Mouse (Mus musculus): ENCODE results near the gene Rpl10. TPM values are rescaled to one million over a fixed set of nuclear protein-coding genes. Genes with fewer than 3 reads are reported as not detected.

Gene Rpl10
- total RNA-seq (2021), result 100 to 1,000 TPM; 163 to 167 TPM
- long read RNA-seq, experiment 1, partial matches to known transcripts, result 4 of 7 reads
- long read RNA-seq, experiment 1, other reads (novel, unspliced or antisense), result 1 of 7 reads
- long read RNA-seq, experiment 2, partial matches to known transcripts, result 1 of 7 reads
- long read RNA-seq, experiment 2, other reads (novel, unspliced or antisense), result 1 of 7 reads

DNA sequence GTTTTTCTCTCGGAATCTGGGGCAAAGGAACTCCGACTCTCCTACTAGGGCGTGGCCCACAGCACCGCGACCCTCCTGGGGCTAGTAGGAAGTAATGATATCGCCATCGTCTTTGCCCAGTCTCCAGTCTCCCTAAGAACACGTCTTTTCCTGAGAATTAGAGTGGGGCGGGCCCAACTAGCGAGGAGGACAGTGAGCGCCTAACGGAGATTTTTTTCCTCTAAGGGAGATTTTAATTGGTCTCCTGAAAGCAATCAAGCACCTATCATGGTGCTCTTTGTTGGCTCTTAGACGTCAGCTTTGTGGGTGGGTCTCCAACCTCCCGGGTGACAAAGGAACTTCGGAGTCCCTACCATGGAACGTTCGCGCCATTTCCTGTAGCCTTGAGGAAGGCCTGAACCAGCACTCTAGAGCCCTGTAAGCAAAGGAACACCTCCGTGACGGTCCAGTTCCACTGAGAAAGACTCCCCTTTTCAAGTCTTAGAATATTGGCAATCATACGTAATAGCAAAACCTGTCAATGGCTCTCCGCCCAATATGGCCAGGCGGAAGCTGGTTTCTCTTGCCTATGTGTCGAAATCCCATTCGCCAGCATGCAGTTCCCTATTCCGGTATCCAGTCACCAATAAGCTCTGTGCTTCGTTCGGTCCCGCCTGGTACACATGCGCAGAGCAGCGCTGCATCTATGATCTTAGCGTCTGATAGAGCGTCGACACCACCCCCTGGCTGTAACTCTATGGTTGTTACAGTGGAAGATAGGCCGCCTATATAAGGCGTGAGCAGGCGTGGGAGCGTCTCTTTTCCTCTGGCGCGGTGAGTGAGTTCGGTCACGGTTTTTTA lies at the start of gene Rpl10:
TSS of gene Rpl10 (plus strand) at position 751 of the 840 bp plus-strand sequence.
- DNase-seq, result peak; percentile 77

DNA sequence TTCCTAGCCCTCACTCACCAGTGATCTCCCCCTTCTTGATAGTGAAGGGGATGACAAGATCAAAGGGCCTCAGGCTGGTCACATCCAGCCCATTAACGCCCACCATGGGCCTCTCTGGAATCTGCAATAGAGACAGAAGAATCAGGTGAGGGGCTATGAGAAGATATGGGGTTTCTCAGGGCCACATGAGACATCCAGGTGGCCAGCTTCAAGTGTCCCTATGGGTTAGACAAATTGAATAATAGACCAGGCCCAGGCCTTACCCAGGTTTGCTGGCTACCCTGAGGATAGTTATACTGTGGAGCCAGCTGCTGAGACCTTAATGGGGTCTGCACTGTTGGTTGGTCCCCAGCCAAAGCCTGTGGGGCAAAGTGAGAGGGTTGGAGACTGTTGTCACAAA lies 40.6 kb upstream of the Rpl10 start:
- no peak for DNase-seq

DNA sequence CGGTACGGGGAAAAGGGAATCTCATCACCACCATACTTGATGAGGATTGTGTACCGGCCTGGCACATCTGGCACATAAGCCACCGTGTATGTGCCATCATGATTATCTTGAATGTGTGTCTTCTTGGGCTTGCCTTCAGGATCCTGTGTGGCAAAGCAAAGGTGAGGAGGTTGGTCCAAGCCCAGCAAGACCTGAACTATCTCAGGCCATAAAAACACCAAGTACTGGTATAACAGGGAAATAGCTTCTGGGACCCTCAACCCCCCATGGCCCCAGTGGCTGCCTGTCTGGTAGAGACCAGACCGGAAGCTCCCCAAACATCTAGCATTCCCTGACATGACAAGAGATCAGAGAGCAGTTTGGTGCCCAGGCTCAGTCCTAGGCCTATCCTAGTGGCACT lies 37.4 kb upstream of the Rpl10 start:
- DNase-seq, result no peak

DNA sequence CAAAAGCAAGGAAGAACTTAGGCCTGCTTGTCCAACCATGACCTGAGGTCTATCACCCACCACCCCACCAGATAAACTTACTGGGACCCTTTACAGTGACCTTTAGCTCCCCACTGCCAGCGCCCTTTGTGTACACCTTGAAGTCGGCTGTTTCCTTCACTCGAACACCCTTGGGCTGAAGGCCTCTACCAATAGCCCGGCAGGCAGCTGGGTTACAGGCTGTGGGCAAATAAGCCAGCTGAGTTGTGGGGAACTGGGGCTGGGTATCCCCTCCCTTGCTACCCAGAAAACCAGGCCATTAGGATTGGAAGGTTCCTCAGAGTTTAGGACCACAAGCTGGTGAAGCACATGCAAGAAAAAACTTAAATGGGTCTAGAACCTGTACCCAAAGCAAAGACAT lies 30.3 kb upstream of the Rpl10 start:
- DNase-seq, result no peak

DNA sequence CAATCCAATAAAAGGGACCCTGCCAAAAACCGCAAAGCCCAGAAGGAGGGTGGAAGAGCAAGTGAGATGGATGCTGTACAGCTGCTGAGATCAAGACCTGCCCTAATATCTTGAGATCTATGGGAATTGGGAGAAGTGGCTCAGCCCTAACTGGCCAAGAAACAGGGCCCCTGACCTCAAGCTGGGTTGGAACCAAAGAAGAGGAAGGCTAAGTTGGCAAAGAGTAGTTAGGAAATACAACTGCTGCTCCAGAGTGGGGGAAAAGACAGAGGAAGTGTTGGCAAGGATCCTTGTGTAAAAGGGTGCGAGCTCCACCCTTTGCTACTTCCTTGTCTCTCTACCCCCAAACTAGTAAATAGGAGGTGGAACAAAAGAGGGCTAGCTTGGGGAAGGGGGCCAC lies 27.2 kb upstream of the Rpl10 start:
- DNase-seq, result no peak

DNA sequence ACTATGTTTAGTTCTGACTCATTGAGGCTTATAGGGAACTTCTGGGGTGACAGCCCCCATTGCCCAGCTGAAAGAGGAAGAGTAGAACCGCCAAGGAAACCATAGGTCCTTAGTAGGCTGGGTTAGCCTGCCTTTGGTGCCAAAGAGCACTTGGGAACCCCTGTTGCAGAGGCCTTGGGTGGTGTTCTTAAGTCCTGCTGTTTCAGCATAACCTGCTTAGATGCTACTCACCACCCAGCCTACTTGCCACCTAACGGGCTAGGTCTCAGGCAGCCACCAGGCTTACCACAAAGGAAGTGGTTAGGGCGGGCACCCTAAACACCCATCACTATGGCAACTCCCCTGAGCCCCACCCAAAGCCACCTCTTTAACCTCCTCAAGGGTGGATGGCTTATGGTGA lies 26.8 kb upstream of the Rpl10 start:
- DNase-seq, result no peak

DNA sequence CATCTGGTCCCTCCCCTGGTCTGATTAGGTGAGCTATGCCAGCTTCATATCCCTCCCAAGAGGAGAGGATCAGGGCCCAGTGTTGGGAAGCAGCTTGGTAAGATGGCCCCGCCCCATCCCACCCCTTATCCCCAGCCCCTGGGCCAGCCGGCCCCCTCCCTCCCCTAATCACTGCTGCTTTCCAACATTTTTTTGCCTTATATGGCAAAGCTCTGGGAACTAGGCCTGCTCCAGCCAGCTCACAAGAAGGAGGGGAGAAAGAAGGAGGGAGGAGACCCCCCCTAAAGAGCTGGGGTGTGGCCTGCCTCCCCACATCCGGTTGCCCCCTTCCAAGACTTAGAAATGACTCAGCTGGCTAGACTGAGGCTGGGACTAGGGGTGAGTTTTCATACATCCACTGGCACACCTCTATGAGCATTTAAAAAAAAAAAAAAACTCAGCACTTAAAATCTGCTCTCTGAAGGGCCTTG lies 26.0 kb upstream of the Rpl10 start:
- DNase-seq, result peak; percentile 21

DNA sequence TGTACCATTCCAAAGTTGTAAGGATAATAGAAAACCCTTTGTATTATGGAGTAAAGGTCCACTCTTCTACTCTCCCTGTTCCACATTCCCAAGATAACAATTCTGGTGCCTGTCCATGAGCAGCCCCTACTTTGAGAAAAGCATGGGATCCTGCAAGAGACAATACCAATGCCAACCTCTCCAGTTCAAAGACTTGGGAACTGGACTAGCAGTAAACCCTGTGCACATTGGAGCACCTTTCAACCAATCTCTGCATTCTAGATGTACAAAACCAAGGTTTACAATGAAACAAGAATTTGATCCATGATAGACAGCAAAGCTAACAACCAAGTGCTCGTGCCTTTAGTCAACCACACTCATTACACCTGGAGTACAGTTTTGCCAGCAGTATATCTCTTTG lies 25.5 kb upstream of the Rpl10 start:
- DNase-seq, result no peak

DNA sequence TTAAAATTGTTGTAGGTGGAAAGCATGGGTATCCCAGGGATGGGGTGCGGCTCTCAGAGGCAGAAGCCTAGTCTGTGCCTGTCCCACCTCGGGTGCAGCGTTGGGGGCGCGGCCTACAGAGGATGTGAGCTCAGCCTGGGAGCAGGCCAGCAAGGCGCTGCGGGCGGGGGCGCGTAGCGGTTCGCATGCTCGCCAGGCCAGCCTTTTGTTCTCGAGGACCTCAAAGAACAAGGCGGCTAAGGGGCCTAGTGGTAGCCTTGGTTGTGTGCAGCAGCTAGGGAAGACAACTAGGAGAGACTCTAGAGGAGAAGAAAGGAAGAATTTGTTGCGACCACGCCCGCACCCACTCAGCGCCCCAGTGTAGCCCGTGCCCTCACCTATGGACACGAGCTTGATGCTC lies 24.9 kb upstream of the Rpl10 start:
- DNase-seq, result peak; percentile 79

DNA sequence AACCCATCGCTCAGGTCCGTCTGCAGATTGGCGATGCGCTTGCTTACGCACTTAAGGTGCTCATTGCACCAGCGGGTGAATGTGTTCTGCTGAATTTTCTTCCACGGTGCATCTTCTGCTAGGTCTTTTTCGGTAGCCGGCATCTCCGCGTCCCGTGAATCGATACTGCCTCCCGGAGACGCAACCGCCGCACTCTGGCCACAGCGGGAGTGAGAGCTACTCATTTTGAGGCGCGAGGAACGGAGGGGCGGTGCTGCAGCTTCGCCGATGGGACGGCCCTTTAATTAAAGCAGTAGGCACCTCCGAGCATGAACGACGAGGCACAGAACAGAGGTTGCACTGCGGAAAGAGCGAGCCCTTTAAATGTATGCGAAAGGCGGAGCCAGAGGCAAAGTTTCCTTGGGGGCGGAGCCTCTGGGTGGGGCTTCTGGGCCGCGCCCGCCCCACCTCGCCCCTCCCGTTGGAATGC lies 24.4 kb upstream of the Rpl10 start:
- peak; percentile 68 for DNase-seq

DNA sequence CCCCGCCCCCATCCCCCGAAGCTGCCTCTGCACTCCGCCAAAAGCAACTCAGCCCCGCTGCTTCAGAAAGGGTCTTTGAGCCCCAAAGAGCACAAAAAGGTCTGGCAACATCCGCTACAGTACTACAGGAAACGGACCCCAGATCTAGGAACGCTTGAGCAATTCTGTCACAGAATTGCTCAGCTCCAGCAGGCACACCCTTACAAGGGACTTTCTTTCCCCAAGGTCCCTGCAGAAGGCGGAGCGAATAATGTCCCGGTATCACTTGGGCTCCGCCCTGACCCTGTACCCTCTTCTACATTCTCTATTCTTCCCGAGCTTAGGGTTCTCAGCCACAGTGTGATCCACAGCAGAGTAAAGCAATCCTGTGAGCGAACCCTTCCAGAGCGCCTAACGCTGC lies 23.9 kb upstream of the Rpl10 start:
- no peak for DNase-seq

DNA sequence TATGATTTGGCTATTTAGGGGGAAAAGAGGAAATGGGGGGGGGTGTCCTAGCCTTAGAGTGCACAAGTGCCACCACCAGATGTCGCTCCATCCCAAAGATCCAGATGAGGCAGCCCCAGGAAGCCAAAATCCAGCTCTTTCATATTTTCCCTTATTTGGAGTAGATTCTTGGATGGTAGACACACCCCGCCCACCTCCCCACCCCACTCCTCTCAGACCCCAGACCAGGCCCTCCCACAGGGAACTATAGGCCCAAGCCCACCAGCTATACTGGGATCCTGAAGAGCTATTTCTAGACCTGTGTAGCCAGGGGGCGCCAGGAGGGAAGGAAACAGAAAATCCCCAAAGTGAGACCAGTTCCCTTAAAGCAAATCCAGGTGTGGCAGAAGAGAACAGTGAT lies 22.0 kb upstream of the Rpl10 start:
- DNase-seq, result peak; percentile 69

DNA sequence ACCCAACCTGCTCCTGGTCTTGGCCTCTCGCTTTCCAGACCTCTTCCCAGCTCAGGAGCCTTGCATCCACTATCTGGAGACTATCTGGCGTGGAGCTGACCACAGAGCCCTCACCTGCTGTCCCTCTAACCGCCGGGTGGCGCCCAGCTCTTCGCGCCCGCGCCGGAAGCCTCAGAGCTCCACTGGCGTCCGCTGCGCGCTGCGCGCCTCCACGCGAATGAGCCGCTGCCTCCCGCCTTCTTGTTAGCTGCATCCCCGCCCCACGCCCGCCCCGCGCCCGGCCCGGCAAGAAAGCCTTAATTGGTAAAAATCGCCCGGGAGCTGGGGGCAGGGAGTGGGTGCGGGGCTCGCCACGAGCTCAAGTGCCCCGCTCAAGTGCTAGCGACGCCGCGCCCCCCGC lies 21.0 kb upstream of the Rpl10 start, which contains the start of gene Flna:
TSS of gene Flna (minus strand) at position 206 of the 400 bp plus-strand sequence.
- peak; percentile 62 for DNase-seq

DNA sequence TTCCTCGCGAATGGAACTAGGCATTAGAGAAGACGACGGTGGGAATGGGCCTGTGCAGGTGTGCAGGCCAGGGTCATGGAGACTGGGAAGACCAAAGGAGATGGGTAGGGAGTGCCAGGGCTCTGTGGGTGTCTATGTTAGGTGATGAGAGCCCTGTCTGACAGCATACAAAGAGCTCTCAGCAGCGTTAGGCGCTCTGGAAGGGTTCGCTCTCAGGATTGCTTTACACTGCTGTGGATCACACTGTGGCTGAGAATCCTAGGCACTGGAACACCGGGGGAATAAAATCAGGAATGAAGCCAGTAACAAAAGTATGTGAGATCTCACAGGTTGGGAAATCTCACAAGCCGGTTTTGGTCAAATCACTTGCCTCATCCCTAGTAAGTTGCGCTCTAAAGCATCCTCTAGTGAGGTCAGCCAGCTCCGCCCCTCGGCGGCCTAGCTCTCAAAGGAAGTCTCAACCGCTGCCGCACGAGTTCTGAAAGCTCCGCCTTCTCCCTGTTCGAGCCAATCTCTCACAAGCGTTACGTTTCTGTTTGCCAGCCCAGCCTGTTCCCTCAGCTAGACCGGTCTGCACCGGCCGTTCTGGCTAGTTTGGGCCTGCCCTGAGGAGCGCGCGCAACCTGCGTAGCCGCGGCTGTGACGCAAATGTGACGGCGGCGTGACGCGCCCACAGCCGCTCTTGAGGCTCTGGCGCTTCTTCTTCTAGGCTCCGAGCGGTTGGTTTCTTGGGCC lies 16.3 kb upstream of the Rpl10 start, which contains the start of gene Emd:
TSS of gene Emd (plus strand) at position 535 of the 735 bp plus-strand sequence.
- peak; percentile 72 for DNase-seq

DNA sequence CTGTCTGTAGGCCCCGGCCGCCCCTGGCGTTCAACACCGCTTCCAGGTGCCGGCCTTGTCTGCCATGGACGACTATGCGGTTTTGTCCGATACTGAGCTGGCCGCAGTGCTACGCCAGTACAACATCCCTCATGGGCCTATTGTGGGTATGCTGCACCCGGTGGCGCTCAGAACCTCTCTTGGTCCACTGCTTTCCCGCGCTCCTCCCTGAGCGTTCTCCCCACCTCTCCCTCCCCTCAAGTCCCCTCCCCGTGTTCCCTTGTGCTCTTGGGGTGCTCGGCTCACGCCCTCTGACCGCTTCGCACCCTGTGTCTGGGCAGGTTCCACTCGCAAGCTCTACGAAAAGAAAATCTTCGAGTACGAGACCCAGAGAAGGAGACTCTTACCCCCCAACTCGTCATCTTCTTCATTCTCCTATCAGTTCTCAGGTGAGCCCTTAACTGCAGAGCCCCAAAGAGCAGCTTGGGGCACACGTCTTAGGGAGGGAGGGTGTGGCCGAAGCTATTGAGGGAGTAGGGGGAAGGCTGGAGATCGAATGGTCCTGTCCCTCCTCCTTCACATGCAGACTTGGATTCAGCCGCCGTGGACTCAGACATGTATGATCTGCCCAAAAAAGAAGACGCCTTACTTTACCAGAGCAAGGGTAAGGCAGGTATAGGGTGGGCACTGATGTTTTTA lies 15.6 kb upstream of the Rpl10 start:
- no peak for DNase-seq

DNA sequence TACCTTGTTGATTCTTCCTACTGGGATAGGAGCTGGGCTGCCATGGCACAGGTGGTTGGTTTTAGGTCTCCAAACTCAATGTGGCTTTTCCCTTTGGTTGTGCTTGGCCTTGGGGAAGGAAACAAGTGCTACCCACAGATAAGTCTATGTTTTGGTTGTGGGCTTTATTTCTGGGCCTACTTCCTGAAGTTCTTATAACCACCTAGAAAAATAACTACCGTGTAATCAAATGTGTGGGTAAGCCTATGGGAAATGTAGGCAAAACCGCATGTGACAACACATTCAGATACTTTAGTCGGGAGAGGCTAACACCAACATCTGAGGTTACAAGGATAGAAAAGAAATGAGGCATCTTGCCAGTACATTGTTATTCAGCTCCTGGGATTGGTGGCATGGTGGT lies 12.9 kb upstream of the Rpl10 start:
- DNase-seq, result no peak

DNA sequence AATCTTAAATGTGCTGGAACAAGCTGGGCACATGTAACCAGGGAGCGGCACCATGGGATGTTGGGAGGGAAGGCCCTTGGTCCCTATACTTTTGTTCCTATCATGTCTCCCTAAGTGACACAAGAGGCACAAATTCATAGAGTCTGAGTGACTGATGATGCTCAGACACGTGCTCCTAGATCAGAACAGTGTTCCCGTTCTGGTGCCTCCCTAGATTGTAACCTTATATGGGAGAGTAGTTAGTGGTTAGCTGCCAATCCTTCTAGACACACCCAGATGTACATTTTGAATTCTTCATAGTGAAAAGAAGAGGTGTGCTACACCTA lies 913 bp upstream of the Rpl10 start:
- DNase-seq, result no peak

DNA sequence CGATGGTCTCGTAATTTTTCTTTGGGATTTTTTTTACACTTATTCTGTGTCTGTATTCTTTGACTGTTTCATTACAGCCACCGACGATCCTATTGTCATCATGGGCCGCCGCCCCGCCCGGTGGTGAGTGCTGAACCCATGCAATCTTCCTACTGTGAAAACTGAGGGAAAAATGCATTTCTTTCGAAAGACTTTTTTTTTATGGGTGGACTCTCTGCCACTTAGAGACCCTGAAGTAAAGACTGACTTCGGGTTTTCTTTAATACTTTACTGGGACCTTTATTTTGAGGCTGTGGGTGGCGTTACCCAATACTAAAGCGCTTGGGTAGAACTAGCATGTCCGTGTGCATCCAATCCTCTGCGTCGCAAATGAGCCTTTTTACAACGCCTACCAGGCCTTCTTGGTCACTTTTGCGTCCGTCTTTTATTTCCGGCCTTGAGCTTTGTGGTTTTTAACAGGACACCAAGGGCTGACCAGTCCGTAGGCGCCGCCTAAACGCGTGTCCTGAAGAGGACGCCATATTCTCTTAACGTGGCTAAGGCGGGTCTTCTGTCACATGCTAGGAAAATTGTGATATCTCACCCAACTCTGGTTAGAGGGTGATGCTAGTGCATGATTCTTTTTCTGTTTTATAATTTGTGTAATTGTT lies 415 bp downstream of the Rpl10 start:
- DNase-seq, result peak; percentile 16

DNA sequence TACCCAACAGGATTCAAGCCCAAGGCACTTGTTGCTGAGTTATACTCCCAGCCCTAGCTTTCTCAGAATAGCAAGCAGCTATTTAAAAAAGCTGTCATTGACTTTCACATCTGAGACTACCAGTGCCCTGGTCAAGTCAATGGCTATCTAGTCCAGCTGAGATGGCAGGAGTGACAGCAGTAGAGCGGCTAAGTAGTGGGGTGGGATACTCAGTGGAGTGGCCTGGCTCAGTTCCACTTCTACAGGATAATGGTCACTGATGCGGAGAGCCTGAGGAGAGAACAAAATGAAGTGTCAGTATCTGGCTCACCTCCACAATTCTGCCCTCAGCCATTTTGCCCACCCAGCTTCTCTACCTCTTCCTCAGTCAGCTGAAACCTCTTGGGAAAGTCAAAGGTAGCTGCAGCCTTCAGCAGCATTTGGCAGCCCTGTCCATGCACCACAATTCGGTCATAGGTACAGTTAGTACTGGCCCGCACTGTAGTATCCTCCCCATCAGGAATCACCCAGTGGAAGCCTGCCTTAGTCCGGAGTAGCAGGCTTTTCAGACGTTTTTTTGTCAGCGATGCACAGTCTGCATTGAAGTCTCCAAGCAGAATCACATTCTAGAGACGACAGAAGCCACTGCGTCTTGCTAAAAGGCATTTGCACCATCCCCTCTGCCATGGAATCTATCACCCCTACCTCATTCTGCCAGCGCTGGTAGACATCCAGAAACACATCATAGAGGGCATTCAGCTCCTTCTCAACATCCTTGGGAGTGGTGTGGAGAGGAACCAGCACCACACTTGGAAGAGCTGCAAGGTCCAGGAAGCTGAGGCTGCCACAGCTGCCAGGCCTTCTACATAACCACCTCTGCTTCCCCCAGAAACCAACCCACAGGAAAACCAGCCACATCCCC lies 3.1 kb downstream of the Rpl10 start:
- DNase-seq, result no peak

DNA sequence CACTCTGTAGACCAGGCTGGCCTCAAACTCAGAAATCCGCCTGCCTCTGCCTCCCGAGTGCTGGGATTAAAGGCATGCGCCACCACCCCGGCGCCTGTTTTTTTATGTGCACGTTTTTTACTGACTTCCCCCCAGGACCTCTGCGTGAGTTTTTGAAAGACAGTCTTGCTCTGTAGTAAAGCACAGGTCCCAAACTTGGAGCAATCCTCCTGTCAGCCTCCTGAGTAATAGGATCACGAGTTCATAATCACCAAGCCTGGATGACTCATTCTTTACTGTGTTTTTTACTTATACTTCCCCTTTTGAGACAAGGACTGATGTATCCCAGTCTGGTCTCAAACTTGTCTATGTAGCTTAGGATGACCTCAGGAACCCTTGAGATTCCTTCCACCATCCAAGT lies 7.3 kb downstream of the Rpl10 start:
- DNase-seq, result no peak

All from gastrocnemius, postnatal 10 days (tissue).